Mouse (Mus musculus) activated CD4-positive, CD25-positive, alpha-beta regulatory T cell (primary cell): Measurements from ENCODE around the gene Gabra1. TPM values are rescaled to one million over a fixed set of nuclear protein-coding genes. Genes with fewer than 3 reads are reported as not detected.

ENCODE experiments used
- polyA plus RNA-seq, 2 experiments: library from polyadenylated mRNA; unstranded; fragments of 100-300 nt; shearing (Covaris generic); gene quantifications; one replicate each; pipeline ENCODE4 v1.2.1; 2017

Gene Gabra1
- under 1 TPM in 1 of 2 experiments, not detected in 1; 0.45 TPM for polyA plus RNA-seq

GRCm38 (mm10) chr11:42182825-42183152 lies at the start of gene Gabra1:
Gene Gabra1, minus strand, starts transcription at chr11:42182930.

Other genes starting within 250 kb of the Gabra1 start
- under 1 TPM in 1 of 2 experiments, not detected in 1; 0.14 TPM for gene Gabrg2, start 182.1 kb downstream of the Gabra1 start, polyA plus RNA-seq
- gene Gabra6, start 138.1 kb upstream of the Gabra1 start, polyA plus RNA-seq: not detected
- gene Gabrb2, start 236.8 kb upstream of the Gabra1 start, polyA plus RNA-seq: under 1 TPM in 1 of 2 experiments, not detected in 1; 0.12 TPM